Mouse (Mus musculus): ENCODE measurements at regions not wholly inside any gene's neighbourhood (a gene's known extent, or its start where the extent isn't known, plus 50 kb on each side); places are given as distances from the start of the nearest gene placed in this dataset.

DNA sequence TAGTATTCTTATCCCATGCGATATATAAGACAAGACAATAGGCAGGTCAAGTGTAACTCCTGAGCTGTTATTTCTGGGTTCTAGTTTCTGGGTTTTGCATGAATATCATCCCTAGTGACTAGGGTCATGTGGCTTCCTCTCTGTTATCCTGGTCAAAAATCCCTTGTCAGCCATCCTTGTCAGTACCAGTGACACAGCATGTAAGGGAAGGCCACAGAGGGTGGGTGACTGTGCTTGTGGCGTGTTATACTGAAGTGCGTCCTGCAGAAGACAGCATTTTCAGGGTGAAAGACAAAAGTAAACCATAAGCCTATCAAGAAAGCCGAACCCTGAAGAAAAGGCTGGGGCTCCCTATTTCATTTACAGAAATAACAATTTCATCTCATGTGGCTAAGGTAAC, 50.7 kb upstream of the Echdc3 start:
- DNase-seq (ENCODE audit: low spot score), result no peak

DNA sequence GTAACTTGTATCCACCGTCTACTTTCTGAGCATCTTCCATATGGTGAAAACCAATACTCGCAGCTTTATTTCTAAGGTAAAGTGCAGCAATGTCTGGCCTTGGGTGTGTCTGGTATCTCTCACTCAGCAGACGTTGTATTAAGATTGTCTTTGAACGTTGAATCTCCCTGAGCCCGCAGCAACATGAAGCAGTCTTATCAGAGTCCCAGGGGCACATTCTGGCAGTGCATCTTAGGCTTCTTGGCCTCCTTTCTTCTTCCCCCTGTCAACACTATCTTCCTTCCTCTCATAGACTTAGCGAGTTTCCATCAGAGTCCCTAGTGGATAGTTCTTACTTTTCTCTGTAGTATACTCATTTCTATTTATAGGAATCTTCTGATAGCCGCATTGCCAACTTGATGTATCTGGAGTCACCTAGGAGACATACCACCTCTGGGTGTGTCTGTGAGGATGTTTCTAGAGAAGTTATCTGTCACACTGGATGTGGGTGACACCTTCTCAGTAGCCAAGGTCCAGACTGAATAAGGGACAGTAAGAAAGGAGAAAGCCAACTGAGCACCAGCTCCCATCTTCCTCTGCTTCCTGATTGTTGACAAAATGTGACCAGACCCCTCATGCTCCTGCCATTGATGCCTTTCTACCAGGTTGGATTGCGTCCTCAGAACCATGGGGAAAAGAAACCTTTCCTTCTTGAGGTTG, 51.4 kb upstream of the Echdc3 start:
- DNase-seq (ENCODE audit: low spot score), result no peak

DNA sequence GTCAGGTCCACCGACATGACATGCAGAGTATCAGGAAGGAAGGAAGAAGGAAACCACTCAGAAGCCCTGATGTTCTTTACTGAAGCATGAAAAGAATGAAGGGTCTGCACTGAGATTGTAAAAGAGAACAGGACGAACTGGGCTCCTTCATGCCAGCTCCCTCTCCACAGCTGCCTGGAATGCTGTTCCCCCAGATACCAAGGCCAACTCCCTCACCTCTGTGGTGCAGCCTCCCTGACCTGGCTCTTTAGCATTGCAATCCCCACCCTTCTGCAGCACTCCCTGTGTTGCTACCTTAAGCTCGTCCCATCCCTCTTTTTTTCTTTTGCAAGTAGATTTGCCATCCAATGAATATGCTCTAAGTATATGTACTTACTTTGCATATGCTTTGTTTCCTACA, 52.3 kb upstream of the Echdc3 start:
- DNase-seq (ENCODE audit: low spot score), result peak; percentile 41

DNA sequence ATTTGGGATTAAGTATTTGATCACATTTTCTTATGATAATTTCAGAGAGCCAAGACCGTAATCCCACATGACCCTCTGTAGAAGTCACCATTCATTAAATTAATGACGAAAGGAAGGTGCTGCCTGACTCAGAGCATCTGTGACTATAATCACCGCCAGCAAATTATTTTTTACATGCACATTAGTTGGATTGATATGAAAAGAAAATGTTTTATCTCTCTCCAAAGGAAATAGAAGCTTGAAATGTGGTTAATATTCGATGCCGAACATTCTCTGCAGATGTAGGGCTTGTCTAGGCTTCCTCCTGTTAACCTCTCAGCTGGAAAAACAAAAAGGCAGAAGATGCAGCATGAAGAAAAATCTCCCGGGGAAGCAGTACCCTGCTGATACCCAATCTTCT, 54.2 kb upstream of the Echdc3 start:
- no peak for DNase-seq (ENCODE audit: low spot score)

DNA sequence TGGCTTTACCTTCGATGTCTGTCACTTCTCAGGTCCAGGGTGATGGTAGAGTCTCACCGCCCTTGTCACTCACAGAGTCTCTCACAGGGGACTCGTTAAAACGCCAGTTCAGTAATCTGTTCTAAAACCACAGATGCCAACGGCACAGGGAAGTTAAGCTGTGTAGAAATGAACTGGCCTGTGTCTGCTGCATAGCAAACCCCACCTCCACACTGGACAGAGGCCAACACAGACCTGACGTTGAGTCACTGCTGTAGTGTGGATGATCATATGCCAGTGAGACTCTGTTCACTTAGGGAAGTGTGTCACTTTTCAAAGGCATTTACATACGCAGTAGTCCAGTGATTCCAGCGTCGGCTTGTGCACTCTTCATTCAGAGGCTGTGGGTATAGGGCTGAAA, 54.7 kb upstream of the Echdc3 start:
- peak; percentile 85 for DNase-seq (ENCODE audit: low spot score)

DNA sequence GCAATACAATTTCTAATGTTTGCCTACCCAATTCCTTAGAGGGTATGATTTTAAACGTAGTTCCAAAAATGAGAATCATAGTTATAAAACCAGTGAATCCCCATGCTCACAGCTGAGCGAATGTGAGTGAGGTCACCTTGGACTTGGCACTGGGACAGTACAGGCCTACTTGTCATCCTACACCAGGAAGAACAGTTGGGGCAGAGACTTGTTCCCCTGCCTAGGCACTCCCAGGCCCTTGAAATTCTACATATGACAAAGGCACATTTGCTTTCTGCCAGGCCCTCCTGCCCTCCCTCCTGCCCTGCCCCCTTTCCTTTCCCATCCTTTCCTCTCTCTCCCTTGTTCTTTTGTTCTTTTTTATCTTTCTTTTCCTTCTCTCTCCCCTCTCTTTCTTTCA, 50.0 kb upstream of the Usp6nl start:
- no peak for DNase-seq (ENCODE audit: low spot score)

Data from urinary bladder, postnatal 14 days (tissue).